Mouse (Mus musculus): ENCODE data around the gene Des.

- TF ChIP-seq CTCF (IDR thresholded peaks at IDR 0.05; ENCODE audit: low read depth) (no peak), EP300 (IDR thresholded peaks at IDR 0.05; ENCODE audit: low read depth) (no peak)
These were observed 5.5 kb downstream of the Des start for GRCm38 (mm10) chr1:75365510-75366137.

Data from heart, postnatal 0 days (tissue).